Mouse (Mus musculus) intestine, embryonic 15.5 days (tissue): ENCODE results near the gene Casp2. TPM values are rescaled to one million over a fixed set of nuclear protein-coding genes. Genes with fewer than 3 reads are reported as not detected.
A peak's percentile ranks its signal among the peaks of the same experiment; 100 is the strongest.

Experiments used
- ATAC-seq: fragments of 200-750 bp; cut with Nextera tagmentation; 2 replicates; pipeline ENCODE4 v1.8.0; 2017; ENCODE audit warnings: moderate TSS enrichment, moderate library complexity
- H3K27ac ChIP-seq: fragments of 300-500 bp; sonication (generic); 2 replicates; pipeline ENCODE4 v1.5.1; 2015; ENCODE audit warnings: mild to moderate bottlenecking, inconsistent platforms
- H3K27me3 ChIP-seq: fragments of 300-500 bp; sonication (generic); replicated peaks from 2 replicates; pipeline ENCODE4 v1.6.1; 2015; ENCODE audit warnings: inconsistent platforms
- H3K36me3 ChIP-seq: fragments of 300-500 bp; sonication (generic); 2 replicates; pipeline ENCODE4 v1.6.1; 2015; ENCODE audit warnings: inconsistent platforms
- H3K4me1 ChIP-seq: fragments of 300-500 bp; sonication (generic); replicated peaks from 2 replicates; pipeline ENCODE4 v1.6.1; 2015; ENCODE audit warnings: inconsistent platforms
- H3K4me2 ChIP-seq: fragments of 300-500 bp; sonication (generic); replicated peaks from 2 replicates; pipeline ENCODE4 v1.6.1; 2015; ENCODE audit warnings: mild to moderate bottlenecking, inconsistent platforms
- H3K4me3 ChIP-seq: fragments of 300-500 bp; sonication (generic); replicated peaks from 2 replicates; pipeline ENCODE4 v1.5.1; 2015; ENCODE audit warnings: inconsistent platforms
- H3K9ac ChIP-seq: fragments of 300-500 bp; sonication (generic); 2 replicates; pipeline ENCODE4 v1.6.1; 2015; ENCODE audit warnings: inconsistent platforms
- H3K9me3 ChIP-seq: fragments of 300-500 bp; sonication (generic); 2 replicates; pipeline ENCODE4 v1.6.1; 2016; ENCODE audit warnings: inconsistent platforms
- WGBS: fragments of 180-500 bp; shearing (Covaris S2); methylation state at CpG from one replicate; pipeline ENCODE4 v1.1.7; 2015; 5-methylcytosine and 5-hydroxymethylcytosine counted together
- polyA plus RNA-seq: library from polyadenylated mRNA; unstranded; fragments of >200 nt; fragmentation: Nextera tagmentation; extraction: Ambion mirVana; gene quantifications from 2 replicates; pipeline ENCODE4 v1.2.1, GENCODE M21; 2015

Casp2 gene
- polyA plus RNA-seq, 1 experiment from 2014 or later, result 44.9 TPM

DNA sequence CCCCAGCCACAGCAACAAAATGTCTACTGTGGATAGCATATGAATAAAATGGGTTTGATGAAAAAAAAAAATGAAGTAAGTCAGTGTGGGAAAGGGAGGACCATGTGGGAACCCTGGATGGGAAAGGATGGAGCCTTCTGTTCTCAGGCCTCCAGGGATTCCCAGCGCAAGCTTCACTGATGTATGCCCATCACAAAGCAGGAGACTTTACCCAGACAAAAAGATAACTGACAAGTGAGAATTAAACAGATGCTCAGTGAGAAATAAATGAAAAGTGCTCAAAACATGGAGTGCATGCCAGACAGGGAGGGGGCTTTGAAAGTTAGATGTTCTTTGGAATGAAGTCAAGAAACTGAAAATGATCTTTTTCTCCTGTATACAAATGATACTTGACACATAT lies 16.8 kb upstream of the Casp2 start:
- 89% methylated on average over 1 of the region's 1 CpGs for WGBS
- Histone ChIP-seq H3K27ac (no peak overlapping the region), H3K9me3 (no peaks in the 10 kb centered on the region), H3K4me1 (peaks cover 15% of the 10 kb centered on the region; the same call in 1 of the 2 replicates), H3K4me2 (no peak overlapping the region), H3K27me3 (no peaks in the 10 kb centered on the region), H3K36me3 (no peaks in the 10 kb centered on the region), H3K9ac (no peak overlapping the region), H3K4me3 (no peak overlapping the region)
- no peak for ATAC-seq

DNA sequence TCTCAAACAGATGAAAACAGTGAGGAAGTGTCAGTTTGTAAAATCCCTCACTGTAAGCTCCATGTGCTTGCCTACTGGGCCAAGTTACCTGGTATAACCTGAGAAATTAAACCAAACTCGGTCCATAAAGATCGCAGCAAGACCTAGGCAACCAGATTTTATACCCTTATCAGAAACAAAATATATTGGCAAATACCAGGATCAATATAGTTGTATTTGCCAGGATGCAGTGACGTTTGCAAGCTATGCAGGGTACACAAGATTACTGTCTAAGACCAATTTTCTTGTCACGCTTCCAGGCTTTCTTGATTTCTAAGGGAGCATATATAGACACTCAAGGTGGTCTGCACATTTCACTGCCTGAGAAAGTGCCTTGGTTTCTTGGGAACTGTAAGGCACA lies 13.0 kb upstream of the Casp2 start:
- H3K4me2 ChIP-seq, result no peak overlapping the region
- no peak overlapping the region for H3K9ac ChIP-seq

GRCm38 (mm10) chr6:42253103-42253502 lies 11.7 kb upstream of the Casp2 start:
- 88% methylated on average over 2 of the region's 2 CpGs for WGBS
- no peak for ATAC-seq
- no peaks in the 10 kb centered on the region for H3K9me3 ChIP-seq

More for the DNA sequence above, 13.0 kb upstream of the Casp2 start:
- 82% methylated on average over 4 of the region's 4 CpGs for WGBS
- ATAC-seq, result no peak
- Histone ChIP-seq H3K4me1 (0 out of 2 replicates have a peak, but pooled peaks cover 8% of the 10 kb centered on the region), H3K27me3 (no peaks in the 10 kb centered on the region), H3K9me3 (no peaks in the 10 kb centered on the region), H3K4me3 (no peak overlapping the region), H3K36me3 (no peaks in the 10 kb centered on the region), H3K27ac (no peak overlapping the region)

GRCm38 (mm10) chr6:42257303-42257863 lies 7.4 kb upstream of the Casp2 start:
- no peak overlapping the region for H3K9ac ChIP-seq
- 10% methylated on average over 11 of the region's 11 CpGs for WGBS
- H3K4me3 ChIP-seq, result no peak overlapping the region
- no peaks in the 10 kb centered on the region; the same call in 1 of the 2 replicates for H3K4me1 ChIP-seq
- no peaks in the 10 kb centered on the region for H3K36me3 ChIP-seq
- peak; percentile 57 for ATAC-seq
- H3K27me3 ChIP-seq, result no peaks in the 10 kb centered on the region
- H3K27ac ChIP-seq, result no peak overlapping the region
- no peaks in the 10 kb centered on the region for H3K9me3 ChIP-seq
- no peak overlapping the region for H3K4me2 ChIP-seq

More at GRCm38 (mm10) chr6:42253103-42253502, 11.7 kb upstream of the Casp2 start:
- Histone ChIP-seq H3K27ac (no peak overlapping the region), H3K36me3 (no peaks in the 10 kb centered on the region), H3K4me3 (no peak overlapping the region), H3K4me2 (no peak overlapping the region), H3K4me1 (peaks cover 8% of the 10 kb centered on the region; the same call in 1 of the 2 replicates), H3K9ac (no peak overlapping the region), H3K27me3 (no peaks in the 10 kb centered on the region)

GRCm38 (mm10) chr6:42260430-42260829 lies 4.4 kb upstream of the Casp2 start:
- no peak overlapping the region for H3K9ac ChIP-seq
- WGBS, result 38% methylated on average over 6 of the region's 6 CpGs
- H3K9me3 ChIP-seq, result no peaks in the 10 kb centered on the region
- H3K4me3 ChIP-seq, result no peak overlapping the region
- no peak overlapping the region for H3K4me2 ChIP-seq
- no peaks in the 10 kb centered on the region for H3K36me3 ChIP-seq
- no peak overlapping the region for H3K27ac ChIP-seq
- H3K27me3 ChIP-seq, result no peaks in the 10 kb centered on the region
- H3K4me1 ChIP-seq, result no peaks in the 10 kb centered on the region; the same call in 1 of the 2 replicates
- ATAC-seq, result no peak

- 11% methylated on average over 20 of the region's 20 CpGs for WGBS
- H3K9me3 ChIP-seq, result no peaks in the 10 kb centered on the region
- no peaks in the 10 kb centered on the region for H3K36me3 ChIP-seq
- H3K4me2 ChIP-seq, result peak within 1 kb of the TSS; percentile 51
- peaks cover 2% of the 10 kb centered on the region; the same call in 1 of the 2 replicates for H3K4me1 ChIP-seq
- peak within 1 kb of the TSS; percentile 77 for H3K27ac ChIP-seq
- no peaks in the 10 kb centered on the region for H3K27me3 ChIP-seq
- peak within 1 kb of the TSS; percentile 26 for H3K4me3 ChIP-seq
- ATAC-seq, result peak; percentile 42
- 0 out of 2 replicates have a peak within 1 kb of the TSS, but pooled peaks have one; percentile 20 for H3K9ac ChIP-seq
These were observed 3.1 kb upstream of the Casp2 start, which contains the start of gene Tmem139 for GRCm38 (mm10) chr6:42261524-42262170. Gene Tmem139 (plus strand): TSS chr6:42261970.

DNA sequence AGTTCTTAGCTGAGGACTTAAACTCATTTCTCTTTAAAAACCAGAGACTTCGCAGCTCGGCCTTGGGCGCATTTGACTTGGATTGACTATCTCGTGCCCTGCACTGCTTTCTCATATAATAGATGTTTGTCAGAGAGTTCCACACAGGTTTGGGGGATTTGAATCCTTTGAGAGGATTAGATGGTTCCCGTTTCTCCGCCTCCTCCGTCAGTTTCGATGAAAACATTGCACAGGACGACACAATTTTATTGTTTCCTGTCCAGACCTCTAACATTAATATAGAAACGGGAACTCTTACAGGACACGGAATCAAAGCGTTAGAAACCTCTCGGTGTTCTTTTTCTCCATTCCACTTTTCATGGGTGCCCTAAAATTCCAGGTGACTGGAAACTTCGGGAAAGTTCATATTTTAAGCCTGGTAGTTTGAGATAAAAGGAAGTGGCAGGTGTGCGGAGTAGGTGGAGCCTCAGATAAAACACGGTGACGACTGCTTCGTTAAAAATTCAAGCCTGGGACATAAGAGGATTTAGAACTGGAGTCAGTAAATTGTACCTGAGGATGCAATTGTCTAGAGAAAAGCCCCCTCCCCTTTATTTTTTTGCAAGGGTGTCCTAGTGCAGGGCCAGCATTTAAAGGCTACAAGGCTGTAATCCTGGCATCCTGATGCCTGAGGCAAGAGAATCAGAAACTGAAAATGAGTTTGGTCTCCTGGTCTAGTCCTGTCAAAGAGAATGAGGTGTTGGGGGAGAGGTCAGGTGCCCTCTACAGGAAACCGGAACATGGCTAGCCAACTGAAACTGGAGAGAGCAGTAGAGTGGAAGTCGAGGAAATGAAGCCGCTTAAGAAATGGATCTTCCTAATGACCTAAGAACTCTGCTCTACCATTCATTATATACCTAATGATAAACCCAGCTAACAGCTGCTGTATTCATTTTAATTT lies 876 bp downstream of the Casp2 start:
- peak overlapping the region; percentile 66 for H3K4me3 ChIP-seq
- H3K9me3 ChIP-seq, result no peaks in the 10 kb centered on the region
- no peak for ATAC-seq
- under 1% methylated on average over 21 of the region's 21 CpGs for WGBS
- peaks cover 11% of the 10 kb centered on the region for H3K36me3 ChIP-seq
- peak overlapping the region; percentile 88 for H3K27ac ChIP-seq
- H3K4me1 ChIP-seq, result peaks cover 5% of the 10 kb centered on the region; the same call in 1 of the 2 replicates
- H3K27me3 ChIP-seq, result no peaks in the 10 kb centered on the region
- H3K9ac ChIP-seq, result peak overlapping the region; percentile 85
- peak overlapping the region; percentile 69 for H3K4me2 ChIP-seq

DNA sequence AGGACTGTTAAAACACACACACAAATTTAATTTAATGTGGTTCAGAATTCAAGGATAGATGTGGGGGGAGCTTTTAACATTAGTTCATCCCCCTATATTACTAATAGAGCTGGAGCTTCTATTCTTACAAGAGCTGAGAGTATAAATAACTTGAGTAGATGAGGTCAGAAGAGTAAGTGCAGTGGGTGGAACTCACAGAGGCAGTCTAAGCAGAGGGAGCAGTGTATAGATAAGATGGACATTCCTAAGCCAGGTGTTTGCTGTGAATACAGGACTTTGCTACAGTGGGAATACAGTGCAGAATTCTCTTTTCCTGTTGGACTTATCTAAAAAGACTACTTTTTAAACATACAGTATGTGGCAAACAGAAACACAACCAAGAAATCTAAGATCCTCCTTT lies 6.0 kb downstream of the Casp2 start:
- H3K9ac ChIP-seq, result no peak overlapping the region
- H3K36me3 ChIP-seq, result peaks cover 29% of the 10 kb centered on the region
- H3K9me3 ChIP-seq, result no peaks in the 10 kb centered on the region
- H3K27me3 ChIP-seq, result no peaks in the 10 kb centered on the region
- no peak for ATAC-seq
- no peak overlapping the region for H3K4me3 ChIP-seq
- H3K4me1 ChIP-seq, result peaks cover 5% of the 10 kb centered on the region; the same call in 1 of the 2 replicates
- no peak overlapping the region for H3K4me2 ChIP-seq
- H3K27ac ChIP-seq, result no peak overlapping the region

DNA sequence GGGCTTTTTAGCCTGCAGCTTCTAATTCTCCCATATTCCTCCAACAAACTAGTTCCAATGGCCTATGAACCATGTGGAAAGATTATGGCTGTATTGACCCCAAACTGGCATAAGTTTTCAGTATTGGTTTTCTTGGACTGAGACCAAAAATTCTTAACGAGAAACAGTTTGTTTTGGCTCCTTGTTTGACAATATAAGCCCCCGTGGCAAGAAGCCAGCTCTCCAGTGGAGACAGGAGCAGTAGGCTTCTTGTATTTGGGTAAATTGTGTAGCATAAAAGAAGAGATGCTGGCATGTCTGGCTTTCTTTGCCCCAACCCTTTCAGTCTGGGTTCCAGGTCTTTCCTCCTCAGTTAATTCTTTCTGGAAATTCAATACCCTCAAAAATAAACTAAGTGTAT lies 11.4 kb downstream of the Casp2 start:
- no peak overlapping the region for H3K9ac ChIP-seq
- peaks cover 49% of the 10 kb centered on the region for H3K36me3 ChIP-seq

GRCm38 (mm10) chr6:42282865-42283528 lies 18.2 kb downstream of the Casp2 start:
- ATAC-seq, result no peak
- Histone ChIP-seq H3K9ac (no peak overlapping the region), H3K36me3 (peaks cover 21% of the 10 kb centered on the region), H3K27ac (no peak overlapping the region), H3K4me3 (no peak overlapping the region), H3K9me3 (no peaks in the 10 kb centered on the region), H3K27me3 (no peaks in the 10 kb centered on the region), H3K4me2 (no peak overlapping the region), H3K4me1 (no peaks in the 10 kb centered on the region)
- WGBS, result 83% methylated on average over 5 of the region's 5 CpGs

More for the DNA sequence above, 11.4 kb downstream of the Casp2 start:
- no peak for ATAC-seq
- 67% methylated on average over 2 of the region's 2 CpGs for WGBS
- Histone ChIP-seq H3K27me3 (no peaks in the 10 kb centered on the region), H3K4me1 (no peaks in the 10 kb centered on the region), H3K4me2 (no peak overlapping the region), H3K27ac (no peak overlapping the region), H3K9me3 (no peaks in the 10 kb centered on the region), H3K4me3 (no peak overlapping the region)

- Histone ChIP-seq H3K4me3 (no peak within 1 kb of the TSS), H3K9me3 (no peaks in the 10 kb centered on the region), H3K9ac (no peak within 1 kb of the TSS), H3K27ac (no peak within 1 kb of the TSS), H3K4me2 (no peak within 1 kb of the TSS), H3K36me3 (peaks cover 4% of the 10 kb centered on the region; the same call in 1 of the 2 replicates), H3K27me3 (no peaks in the 10 kb centered on the region), H3K4me1 (no peaks in the 10 kb centered on the region)
- peak; percentile 18; the same call in 1 of the 2 replicates for ATAC-seq
- WGBS, result 69% methylated on average over 4 of the region's 5 CpGs
These were observed 21.7 kb downstream of the Casp2 start, which contains the start of gene Clcn1 for GRCm38 (mm10) chr6:42286448-42286847. Gene Clcn1 (plus strand): TSS chr6:42286685.
